Mouse (Mus musculus): ENCODE results near the gene Il1f9. TPM values are rescaled to one million over a fixed set of nuclear protein-coding genes. Genes with fewer than 3 reads are reported as not detected.
"Not testable (repeated sequence)": the region's sequence is repeated elsewhere in the genome, so short reads cannot be mapped to it uniquely, and the experiment has no call there.

Gene Il1f9
- not detected in 2 replicates for polyA plus RNA-seq (2014; fragmentation: Nextera tagmentation; extraction: Ambion mirVana)

GRCm38 (mm10) chr2:24186176-24186575, at the start of gene Il1f9:
TSS of gene Il1f9 (plus strand) at chr2:24186476.
- no peak within 1 kb of the TSS for H3K4me2 ChIP-seq
- H3K9ac ChIP-seq (ENCODE audit: low read length) = no peak within 1 kb of the TSS
- H3K4me3 ChIP-seq (ENCODE audit: low read depth, low read length) = no peak within 1 kb of the TSS
- no peak within 1 kb of the TSS for H3K27ac ChIP-seq (ENCODE audit: low read depth, low read length)
- WGBS = 100% methylated on average over 1 of the region's 1 CpGs
- no peaks in the 10 kb centered on the region for H3K27me3 ChIP-seq (ENCODE audit: control insufficient read depth, insufficient read depth, low read length)
- H3K4me1 ChIP-seq (ENCODE audit: control insufficient read depth, insufficient read depth, low read length) = no peaks in the 10 kb centered on the region
- no peaks in the 10 kb centered on the region for H3K36me3 ChIP-seq (ENCODE audit: control insufficient read depth, insufficient read depth, low read length)
- H3K9me3 ChIP-seq (ENCODE audit: control insufficient read depth, low read length) = no peaks in the 10 kb centered on the region
- ATAC-seq (ENCODE audit: low FRiP score) (no peak), DNase-seq (ENCODE audit: low spot score, missing footprints) (no peak)

GRCm38 (mm10) chr2:24152861-24153260, 33.4 kb upstream of the Il1f9 start, which contains the start of gene Il1f8:
TSS of gene Il1f8 (plus strand) at chr2:24153161.
- H3K27me3 ChIP-seq (ENCODE audit: control insufficient read depth, insufficient read depth, low read length) = no peaks in the 10 kb centered on the region

GRCm38 (mm10) chr2:24181683-24182331, 4.5 kb upstream of the Il1f9 start:
- H3K9me3 ChIP-seq (ENCODE audit: control insufficient read depth, low read length); H3K36me3 ChIP-seq (ENCODE audit: control insufficient read depth, insufficient read depth, low read length); H3K27me3 ChIP-seq (ENCODE audit: control insufficient read depth, insufficient read depth, low read length); H3K4me1 ChIP-seq (ENCODE audit: control insufficient read depth, insufficient read depth, low read length); H3K27ac ChIP-seq (ENCODE audit: low read depth, low read length); H3K4me3 ChIP-seq (ENCODE audit: low read depth, low read length): not testable (repeated sequence)
- WGBS = 20% methylated on average over 14 of the region's 14 CpGs
- H3K9ac ChIP-seq (ENCODE audit: low read length) = 0 out of 2 replicates have a peak overlapping the region, but pooled peaks have one; percentile 20
- H3K4me2 ChIP-seq = peak overlapping the region; percentile 32
- DNase-seq (ENCODE audit: low spot score, missing footprints) (peak; percentile 88), ATAC-seq (ENCODE audit: low FRiP score) (peak; percentile 92)

More at GRCm38 (mm10) chr2:24152861-24153260, 33.4 kb upstream of the Il1f9 start, which contains the start of gene Il1f8:
- no peak within 1 kb of the TSS for H3K9ac ChIP-seq (ENCODE audit: low read length)
- no peak for ATAC-seq (ENCODE audit: low FRiP score)
- no peaks in the 10 kb centered on the region for H3K4me1 ChIP-seq (ENCODE audit: control insufficient read depth, insufficient read depth, low read length)
- no peak for DNase-seq (ENCODE audit: low spot score, missing footprints)
- no peaks in the 10 kb centered on the region for H3K9me3 ChIP-seq (ENCODE audit: control insufficient read depth, low read length)
- WGBS = 86% methylated on average over 2 of the region's 2 CpGs
- H3K4me2 ChIP-seq = no peak within 1 kb of the TSS
- H3K36me3 ChIP-seq (ENCODE audit: control insufficient read depth, insufficient read depth, low read length) = no peaks in the 10 kb centered on the region
- no peak within 1 kb of the TSS for H3K27ac ChIP-seq (ENCODE audit: low read depth, low read length)
- H3K4me3 ChIP-seq (ENCODE audit: low read depth, low read length) = no peak within 1 kb of the TSS

- Histone ChIP-seq H3K4me2 (peak overlapping the region; percentile 32), H3K9ac (ENCODE audit: low read length) (0 out of 2 replicates have a peak overlapping the region, but pooled peaks have one; percentile 20)
- H3K27me3 ChIP-seq (ENCODE audit: control insufficient read depth, insufficient read depth, low read length); H3K27ac ChIP-seq (ENCODE audit: low read depth, low read length); H3K4me1 ChIP-seq (ENCODE audit: control insufficient read depth, insufficient read depth, low read length); ATAC-seq (ENCODE audit: low FRiP score); H3K36me3 ChIP-seq (ENCODE audit: control insufficient read depth, insufficient read depth, low read length); H3K9me3 ChIP-seq (ENCODE audit: control insufficient read depth, low read length); H3K4me3 ChIP-seq (ENCODE audit: low read depth, low read length); DNase-seq (ENCODE audit: low spot score, missing footprints): not testable (repeated sequence)
- WGBS = 64% methylated on average over 13 of the region's 13 CpGs
Measured at GRCm38 (mm10) chr2:24182423-24183147, 3.7 kb upstream of the Il1f9 start.

GRCm38 (mm10) chr2:24184092-24184491, 2.2 kb upstream of the Il1f9 start:
- not testable (repeated sequence) for H3K36me3 ChIP-seq (ENCODE audit: control insufficient read depth, insufficient read depth, low read length); H3K4me1 ChIP-seq (ENCODE audit: control insufficient read depth, insufficient read depth, low read length); H3K4me3 ChIP-seq (ENCODE audit: low read depth, low read length); ATAC-seq (ENCODE audit: low FRiP score); H3K9me3 ChIP-seq (ENCODE audit: control insufficient read depth, low read length); H3K9ac ChIP-seq (ENCODE audit: low read length); H3K27ac ChIP-seq (ENCODE audit: low read depth, low read length); H3K4me2 ChIP-seq; H3K27me3 ChIP-seq (ENCODE audit: control insufficient read depth, insufficient read depth, low read length); DNase-seq (ENCODE audit: low spot score, missing footprints)

GRCm38 (mm10) chr2:24187585-24187984, 1.3 kb downstream of the Il1f9 start:
- Histone ChIP-seq H3K4me2 (no peak overlapping the region), H3K9ac (ENCODE audit: low read length) (no peak overlapping the region)

GRCm38 (mm10) chr2:24188189-24188588, 1.9 kb downstream of the Il1f9 start:
- H3K36me3 ChIP-seq (ENCODE audit: control insufficient read depth, insufficient read depth, low read length) = no peaks in the 10 kb centered on the region
- ATAC-seq (ENCODE audit: low FRiP score) (no peak), DNase-seq (ENCODE audit: low spot score, missing footprints) (no peak)
- no peaks in the 10 kb centered on the region for H3K9me3 ChIP-seq (ENCODE audit: control insufficient read depth, low read length)
- no peak overlapping the region for H3K9ac ChIP-seq (ENCODE audit: low read length)
- H3K27ac ChIP-seq (ENCODE audit: low read depth, low read length) = no peak overlapping the region
- no peak overlapping the region for H3K4me2 ChIP-seq
- no peak overlapping the region for H3K4me3 ChIP-seq (ENCODE audit: low read depth, low read length)
- H3K4me1 ChIP-seq (ENCODE audit: control insufficient read depth, insufficient read depth, low read length) = no peaks in the 10 kb centered on the region
- no peaks in the 10 kb centered on the region for H3K27me3 ChIP-seq (ENCODE audit: control insufficient read depth, insufficient read depth, low read length)
- WGBS = 75% methylated on average over 1 of the region's 1 CpGs

More at GRCm38 (mm10) chr2:24187585-24187984, 1.3 kb downstream of the Il1f9 start:
- Histone ChIP-seq H3K4me3 (ENCODE audit: low read depth, low read length) (no peak overlapping the region), H3K36me3 (ENCODE audit: control insufficient read depth, insufficient read depth, low read length) (no peaks in the 10 kb centered on the region), H3K27ac (ENCODE audit: low read depth, low read length) (no peak overlapping the region), H3K27me3 (ENCODE audit: control insufficient read depth, insufficient read depth, low read length) (no peaks in the 10 kb centered on the region), H3K9me3 (ENCODE audit: control insufficient read depth, low read length) (no peaks in the 10 kb centered on the region), H3K4me1 (ENCODE audit: control insufficient read depth, insufficient read depth, low read length) (no peaks in the 10 kb centered on the region)
- 86% methylated on average over 6 of the region's 6 CpGs for WGBS
- DNase-seq (ENCODE audit: low spot score, missing footprints) (no peak), ATAC-seq (ENCODE audit: low FRiP score) (no peak)

- WGBS = 76% methylated on average over 2 of the region's 2 CpGs
- ATAC-seq (ENCODE audit: low FRiP score) = no peak
- H3K27ac ChIP-seq (ENCODE audit: low read depth, low read length) = no peak within 1 kb of the TSS
Measured at GRCm38 (mm10) chr2:24215118-24215517, 28.8 kb downstream of the Il1f9 start, which contains the start of gene Il1f6. TSS of gene Il1f6 (plus strand) at chr2:24215418.

GRCm38 (mm10) chr2:24227191-24227590, 40.9 kb downstream of the Il1f9 start:
- 76% methylated on average over 2 of the region's 2 CpGs for WGBS
- no peaks in the 10 kb centered on the region for H3K36me3 ChIP-seq (ENCODE audit: control insufficient read depth, insufficient read depth, low read length)
- H3K9ac ChIP-seq (ENCODE audit: low read length) = no peak overlapping the region
- H3K4me2 ChIP-seq = no peak overlapping the region
- no peaks in the 10 kb centered on the region for H3K27me3 ChIP-seq (ENCODE audit: control insufficient read depth, insufficient read depth, low read length)
- no peaks in the 10 kb centered on the region for H3K9me3 ChIP-seq (ENCODE audit: control insufficient read depth, low read length)
- H3K27ac ChIP-seq (ENCODE audit: low read depth, low read length) = no peak overlapping the region
- ATAC-seq (ENCODE audit: low FRiP score) (no peak), DNase-seq (ENCODE audit: low spot score, missing footprints) (no peak)
- no peaks in the 10 kb centered on the region for H3K4me1 ChIP-seq (ENCODE audit: control insufficient read depth, insufficient read depth, low read length)
- no peak overlapping the region for H3K4me3 ChIP-seq (ENCODE audit: low read depth, low read length)

More at GRCm38 (mm10) chr2:24215118-24215517, 28.8 kb downstream of the Il1f9 start, which contains the start of gene Il1f6:
- Histone ChIP-seq H3K4me2 (no peak within 1 kb of the TSS), H3K4me1 (ENCODE audit: control insufficient read depth, insufficient read depth, low read length) (no peaks in the 10 kb centered on the region), H3K27me3 (ENCODE audit: control insufficient read depth, insufficient read depth, low read length) (no peaks in the 10 kb centered on the region), H3K9me3 (ENCODE audit: control insufficient read depth, low read length) (no peaks in the 10 kb centered on the region), H3K4me3 (ENCODE audit: low read depth, low read length) (no peak within 1 kb of the TSS), H3K9ac (ENCODE audit: low read length) (no peak within 1 kb of the TSS), H3K36me3 (ENCODE audit: control insufficient read depth, insufficient read depth, low read length) (no peaks in the 10 kb centered on the region)
- DNase-seq (ENCODE audit: low spot score, missing footprints) = no peak

Measured in midbrain, embryonic 11.5 days (tissue).